Mouse (Mus musculus): ENCODE data around the gene Tma16.

- TF ChIP-seq POLR2A (IDR thresholded peaks at IDR 0.05; ENCODE audit: insufficient read depth, low read length), result no peak
- no peak for TF ChIP-seq CTCF (IDR thresholded peaks at IDR 0.05; ENCODE audit: low read depth, low read length)
Measured at GRCm38 (mm10) chr8:66438468-66438867, 47.9 kb downstream of the Tma16 start.

Measured in ES-Bruce4 (cell line).